Mouse (Mus musculus) erythroblast, embryonic 14.5 days (primary cell): ENCODE measurements around the gene Ppara. TPM values are rescaled to one million over a fixed set of nuclear protein-coding genes. Genes with fewer than 3 reads are reported as not detected.
A peak's percentile ranks its signal among the peaks of the same experiment; 100 is the strongest.

Source experiments
- H3K27me3 ChIP-seq: 2 replicates; pipeline ENCODE4 v1.6.1; 2012; ENCODE audit warnings: inconsistent platforms; ENCODE audit not compliant: control insufficient read depth
- H3K36me3 ChIP-seq: 2 replicates; pipeline ENCODE4 v1.6.1; 2012; ENCODE audit warnings: mild to moderate bottlenecking, inconsistent platforms; ENCODE audit not compliant: control insufficient read depth
- H3K4me1 ChIP-seq: 2 replicates; pipeline ENCODE4 v1.6.1; 2012; ENCODE audit warnings: inconsistent platforms; ENCODE audit not compliant: control insufficient read depth
- H3K4me3 ChIP-seq: replicated peaks from 2 replicates; pipeline ENCODE3; 2012; ENCODE audit warnings: moderate library complexity, mild to moderate bottlenecking, inconsistent platforms
- H3K9me3 ChIP-seq: 2 replicates; pipeline ENCODE4 v1.6.1; 2012; ENCODE audit warnings: low read length, inconsistent platforms, mixed read lengths; ENCODE audit not compliant: control insufficient read depth
- GATA1 ChIP-seq: IDR thresholded peaks from 2 replicates; pipeline ENCODE4 v1.6.1; 2012; ENCODE audit warnings: low read length, inconsistent platforms, mixed read lengths
- TAL1 ChIP-seq: IDR thresholded peaks from 3 replicates; pipeline ENCODE4 v1.6.1; 2012; ENCODE audit warnings: low read length, inconsistent platforms, mixed read lengths
- polyA plus RNA-seq: library from polyadenylated mRNA; stranded (reverse); fragments of >175 nt; gene quantifications from 2 replicates; pipeline ENCODE4 v1.2.3, GENCODE M21; 2012

Ppara gene
- polyA plus RNA-seq, 1 experiment = not detected

DNA sequence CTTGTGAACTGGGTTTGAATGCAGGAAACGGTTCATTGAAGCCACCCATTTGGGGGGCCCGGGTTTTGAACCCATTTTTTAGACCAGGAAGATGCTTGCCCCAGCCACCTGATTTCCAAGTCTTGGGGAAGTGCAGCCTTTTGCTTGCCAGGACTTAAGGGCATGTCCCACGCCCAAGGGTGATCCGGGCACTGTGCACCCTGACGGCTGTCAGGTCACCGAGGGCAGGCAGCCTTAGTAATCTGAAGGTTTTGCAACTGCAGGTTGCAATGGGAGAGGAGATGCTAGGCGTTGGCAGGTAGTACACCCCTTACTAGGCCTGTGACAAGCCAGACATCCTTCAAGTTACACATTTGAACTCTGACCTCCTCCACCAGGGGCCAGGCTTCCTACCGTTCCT lies 97.8 kb downstream of the Ppara start:
- Histone ChIP-seq H3K4me1 (peaks cover 32% of the 10 kb centered on the region), H3K9me3 (no peaks in the 10 kb centered on the region), H3K36me3 (peaks cover 2% of the 10 kb centered on the region; the same call in 1 of the 2 replicates), H3K27me3 (no peaks in the 10 kb centered on the region), H3K4me3 (peak overlapping the region; percentile 75)
- no peak for TF ChIP-seq GATA1
- no peak for TF ChIP-seq TAL1

DNA sequence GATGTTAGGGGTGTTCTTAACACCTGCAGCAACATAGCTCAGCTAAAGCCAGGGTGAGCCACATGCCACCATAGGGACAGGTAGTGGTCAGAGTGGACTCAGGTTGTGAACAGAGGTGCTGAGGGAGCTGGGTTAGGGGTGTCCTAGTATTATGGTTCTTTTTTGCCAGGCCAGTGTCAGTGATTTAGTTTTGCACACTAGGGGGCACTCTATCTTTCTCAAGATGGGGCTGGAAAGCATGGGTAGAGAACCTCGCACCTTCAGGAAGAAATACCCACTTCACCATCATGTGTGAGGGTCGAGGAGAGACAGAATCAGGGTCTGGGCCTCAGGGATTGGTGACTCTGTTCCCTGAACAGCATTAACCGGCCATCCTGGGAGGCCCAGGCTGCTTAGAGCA lies 100.6 kb downstream of the Ppara start:
- Histone ChIP-seq H3K27me3 (no peaks in the 10 kb centered on the region), H3K4me3 (no peak overlapping the region), H3K9me3 (no peaks in the 10 kb centered on the region), H3K36me3 (peaks cover 2% of the 10 kb centered on the region; the same call in 1 of the 2 replicates), H3K4me1 (peaks cover 22% of the 10 kb centered on the region)
- TF ChIP-seq GATA1 (no peak), TAL1 (no peak)

DNA sequence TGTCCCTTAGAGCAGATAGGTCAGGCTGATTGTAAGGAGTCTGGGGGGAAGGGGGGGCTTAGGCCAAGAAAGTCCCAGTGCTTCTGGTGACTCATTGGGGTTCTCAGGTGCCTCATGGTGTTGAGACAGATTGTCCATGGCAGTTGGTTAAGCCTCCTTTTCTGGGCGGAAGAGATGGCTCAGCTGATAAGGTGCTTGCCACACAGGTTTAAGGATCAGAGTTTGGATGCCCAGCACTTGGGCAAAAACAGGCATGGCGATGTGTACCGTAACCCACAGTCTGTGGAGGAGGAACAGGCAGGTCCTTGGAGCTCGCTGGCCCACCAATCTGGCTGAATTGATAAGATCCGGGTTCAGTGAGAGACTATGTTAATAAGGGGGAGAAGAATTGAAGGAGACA lies 102.1 kb downstream of the Ppara start:
- TF ChIP-seq TAL1 (no peak), GATA1 (no peak)
- Histone ChIP-seq H3K9me3 (no peaks in the 10 kb centered on the region), H3K4me3 (no peak overlapping the region), H3K27me3 (no peaks in the 10 kb centered on the region), H3K4me1 (peaks cover 30% of the 10 kb centered on the region), H3K36me3 (peaks cover 2% of the 10 kb centered on the region; the same call in 1 of the 2 replicates)

DNA sequence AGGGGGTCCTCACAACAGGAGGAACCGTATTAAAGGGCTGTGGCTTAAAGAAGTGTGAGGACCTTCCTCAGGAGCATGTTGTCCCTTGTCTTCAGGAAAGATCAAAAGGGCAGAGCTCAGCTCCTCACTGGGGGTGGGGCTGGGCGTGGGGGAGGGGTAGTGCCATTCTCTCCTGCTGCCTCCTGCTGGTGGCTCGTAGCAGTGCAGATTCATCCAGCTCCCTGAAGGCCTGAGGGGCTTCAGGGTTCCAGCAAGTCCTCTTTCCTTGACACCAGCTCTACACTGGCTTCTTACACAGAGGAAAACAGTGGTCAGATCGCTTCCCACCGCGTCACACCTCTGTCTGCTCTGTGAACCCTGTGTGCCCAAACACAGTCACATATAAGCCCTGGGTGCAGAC lies 106.2 kb downstream of the Ppara start:
- Histone ChIP-seq H3K4me1 (peaks cover 22% of the 10 kb centered on the region), H3K9me3 (no peaks in the 10 kb centered on the region), H3K36me3 (peaks cover 15% of the 10 kb centered on the region; the same call in 1 of the 2 replicates), H3K4me3 (no peak overlapping the region), H3K27me3 (no peaks in the 10 kb centered on the region)
- no peak for TF ChIP-seq GATA1
- TF ChIP-seq TAL1 = no peak

DNA sequence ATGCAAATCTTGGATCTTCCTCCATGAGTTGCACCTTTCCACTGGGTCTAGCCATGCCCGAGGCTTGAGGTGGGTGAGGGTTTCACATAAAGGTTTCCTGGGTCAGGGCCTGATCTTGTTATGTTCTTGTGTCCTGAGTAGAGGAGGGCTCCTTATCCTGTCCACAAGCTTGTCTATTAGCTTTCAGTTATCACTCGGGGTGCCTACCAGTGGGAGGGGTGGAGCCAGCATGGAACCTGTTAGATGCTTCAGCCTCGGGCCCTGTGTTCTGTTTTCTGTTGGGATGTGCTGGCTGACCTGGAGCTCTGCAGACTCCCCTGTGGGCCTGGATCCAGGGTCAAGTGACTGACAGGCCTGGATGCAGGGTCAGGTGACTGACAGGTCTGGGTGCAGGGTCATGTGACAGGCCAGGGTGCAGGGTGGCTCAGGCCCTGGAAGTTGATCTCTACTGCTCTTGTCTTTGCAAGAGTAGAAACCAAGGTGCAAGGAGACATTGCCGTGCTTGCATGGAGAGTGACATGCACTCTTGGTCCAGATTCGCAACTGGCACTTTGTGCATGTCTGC lies 107.1 kb downstream of the Ppara start:
- H3K27me3 ChIP-seq = no peaks in the 10 kb centered on the region
- no peaks in the 10 kb centered on the region for H3K9me3 ChIP-seq
- peaks cover 21% of the 10 kb centered on the region for H3K4me1 ChIP-seq
- no peak overlapping the region for H3K4me3 ChIP-seq
- peaks cover 17% of the 10 kb centered on the region; the same call in 1 of the 2 replicates for H3K36me3 ChIP-seq
- TF ChIP-seq GATA1 (no peak), TAL1 (no peak)

DNA sequence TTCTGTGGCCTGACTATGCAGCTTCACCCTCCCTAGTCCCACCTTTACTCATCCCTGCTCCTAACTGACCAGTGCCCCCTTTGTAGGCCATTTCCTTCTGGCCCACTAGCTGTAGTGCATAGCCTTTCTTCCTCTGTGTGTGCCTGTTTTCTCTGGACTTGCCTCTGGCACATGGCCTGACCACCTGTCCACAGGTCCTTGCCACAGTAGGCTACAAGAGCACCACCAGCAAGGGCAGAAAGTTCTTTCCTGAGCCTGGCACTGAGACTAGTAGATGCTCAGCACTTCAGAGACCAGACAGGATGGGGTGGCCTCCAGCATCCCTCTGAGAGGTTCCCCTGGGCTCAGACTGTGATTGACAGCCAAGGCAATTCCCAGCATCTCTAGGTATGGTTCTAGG lies 110.3 kb downstream of the Ppara start:
- Histone ChIP-seq H3K4me3 (no peak overlapping the region), H3K36me3 (peaks cover 17% of the 10 kb centered on the region; the same call in 1 of the 2 replicates), H3K27me3 (no peaks in the 10 kb centered on the region), H3K4me1 (peaks cover 21% of the 10 kb centered on the region), H3K9me3 (no peaks in the 10 kb centered on the region)
- TF ChIP-seq TAL1 (no peak), GATA1 (no peak)

DNA sequence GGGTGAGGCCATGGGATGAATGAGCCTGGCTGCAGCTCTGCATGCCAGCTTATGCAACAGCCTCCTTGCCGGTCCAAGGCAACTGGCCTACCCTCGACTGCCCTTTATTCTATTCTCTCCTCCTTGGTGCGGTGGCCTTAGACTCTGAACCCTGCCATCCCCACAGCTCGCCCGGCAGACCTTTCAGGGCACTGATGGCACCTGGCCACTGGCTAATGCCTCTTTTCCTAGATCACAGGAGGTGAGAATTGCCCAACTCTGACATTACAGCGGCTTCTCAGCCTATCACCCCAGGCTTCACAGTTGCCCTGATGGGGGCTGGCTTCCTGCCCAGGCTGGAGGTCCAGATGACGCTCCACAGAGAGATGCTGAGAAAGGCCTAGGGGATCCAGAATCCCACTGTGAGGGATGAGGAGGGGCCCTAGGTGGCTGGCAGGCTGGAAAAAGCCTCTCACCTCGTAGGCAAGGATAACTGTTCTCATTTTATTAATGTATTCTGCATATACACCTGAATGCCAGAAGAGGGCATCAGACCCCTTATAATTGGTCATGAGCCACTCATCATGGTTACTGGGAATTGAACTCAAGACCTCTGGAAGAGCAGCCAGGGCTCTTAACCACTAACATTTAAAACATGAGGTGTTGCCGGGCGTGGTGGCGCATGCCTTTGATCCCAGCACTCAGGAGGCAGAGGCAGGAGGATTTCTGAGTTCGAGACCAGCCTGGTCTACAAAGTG lies 117.0 kb downstream of the Ppara start:
- H3K4me1 ChIP-seq = peaks cover 4% of the 10 kb centered on the region
- H3K9me3 ChIP-seq = no peaks in the 10 kb centered on the region
- TF ChIP-seq GATA1 (no peak), TAL1 (no peak)
- peaks cover 9% of the 10 kb centered on the region for H3K36me3 ChIP-seq
- H3K4me3 ChIP-seq = no peak overlapping the region
- no peaks in the 10 kb centered on the region for H3K27me3 ChIP-seq

Other genes with a start within 250 kb of the Ppara start
- not detected in 2 replicates for gene 7530416G11Rik, start 231.8 kb upstream of the Ppara start, polyA plus RNA-seq
- not detected in 2 replicates for gene Wnt7b, start 152.5 kb upstream of the Ppara start, polyA plus RNA-seq
- gene Cdpf1, start 76.7 kb downstream of the Ppara start, polyA plus RNA-seq = 1.8 and 4.8 TPM in 2 replicates
- not detected in 2 replicates for gene Pkdrej, start 86.8 kb downstream of the Ppara start, polyA plus RNA-seq
- gene Ttc38, start 97.3 kb downstream of the Ppara start, polyA plus RNA-seq = 0.16 and 0.30 TPM in 2 replicates
- gene Gtse1, start 124.8 kb downstream of the Ppara start, polyA plus RNA-seq = 8.7 and 12.3 TPM in 2 replicates
- gene Trmu, start 144.3 kb downstream of the Ppara start, polyA plus RNA-seq = 1.6 and 1.9 TPM in 2 replicates